Mouse (Mus musculus) kidney, adult 18-20 months (tissue): ENCODE measurements around the gene 1700001O22Rik.

Experiments used
- DNase-seq: peaks from one replicate; pipeline ENCODE4 v3.0.0; 2021

Gene 1700001O22Rik

GRCm38 (mm10) chr2:30747602-30748162 is 55.8 kb downstream of the 1700001O22Rik start:
- no peak for DNase-seq
